Mouse (Mus musculus): ENCODE measurements around the gene Caln1. TPM values are rescaled to one million over a fixed set of nuclear protein-coding genes. Genes with fewer than 3 reads are reported as not detected.

The Caln1 gene
- total RNA-seq, 2 experiments from 2014 or later = 35.2 to 55.2 TPM

Other genes starting within 250 kb of the Caln1 start
- 10 to 100 TPM in 1 of 2 experiments, 1 to 10 TPM in 1; 8.6 to 14.6 TPM for gene Kctd7, start 224.6 kb upstream of the Caln1 start, total RNA-seq (2021)
- gene Rabgef1, start 197.7 kb upstream of the Caln1 start, total RNA-seq (2021) = 10 to 100 TPM; 39.3 to 47.9 TPM
- 10 to 100 TPM; 68.0 to 74.2 TPM for gene Tmem248, start 152.4 kb upstream of the Caln1 start, total RNA-seq (2021)
- gene Sbds, start 113.9 kb upstream of the Caln1 start, total RNA-seq (2021) = 100 to 1,000 TPM; 109 TPM
- 10 to 100 TPM; 28.1 to 32.3 TPM for gene Tyw1, start 113.8 kb upstream of the Caln1 start, total RNA-seq (2021)
- not detected for gene A330070K13Rik, start 15.2 kb downstream of the Caln1 start, total RNA-seq (2021)

Measured in adrenal gland, postnatal 36 days (tissue).